Mouse (Mus musculus) olfactory bulb, adult 2 months (tissue): ENCODE results near the gene 1700001L19Rik. TPM values are rescaled to one million over a fixed set of nuclear protein-coding genes. Genes with fewer than 3 reads are reported as not detected.
"Not testable (repeated sequence)": the region's sequence is repeated elsewhere in the genome, so short reads cannot be mapped to it uniquely, and the experiment has no call there.

Experiments
- H3K27ac ChIP-seq: fragments of 200-500 bp; 2 replicates; pipeline ENCODE4 v1.5.1; 2012; ENCODE audit warnings: low read depth, low read length; ENCODE audit not compliant: insufficient read depth
- H3K4me1 ChIP-seq: fragments of 200-500 bp; 2 replicates; pipeline ENCODE4 v1.6.1; 2012; ENCODE audit warnings: low read length; ENCODE audit not compliant: control insufficient read depth, insufficient read depth
- H3K4me3 ChIP-seq: fragments of 200-500 bp; 2 replicates; pipeline ENCODE4 v1.5.1; 2012; ENCODE audit warnings: mild to moderate bottlenecking, low read depth, low read length, moderate library complexity; ENCODE audit not compliant: insufficient read depth
- CTCF ChIP-seq: fragments of 200-500 bp; IDR thresholded peaks from 2 replicates; pipeline ENCODE4 v1.5.1; 2012; ENCODE audit warnings: low read depth, mild to moderate bottlenecking, low read length, moderate library complexity; ENCODE audit not compliant: insufficient read depth
- POLR2A ChIP-seq: fragments of 200-500 bp; IDR thresholded peaks from 2 replicates; pipeline ENCODE4 v1.6.1; 2012; ENCODE audit warnings: mild to moderate bottlenecking, low read depth, low read length, moderate library complexity; ENCODE audit not compliant: insufficient read depth
- whole genome bisulfite sequencing: fragments of 180-500 bp; shearing (Covaris S2); methylation state at CpG from one replicate; pipeline ENCODE4 v1.1.7; 2018; 5-methylcytosine and 5-hydroxymethylcytosine counted together
- polyA plus RNA-seq: library from polyadenylated mRNA; stranded (reverse); fragments of >200 nt; gene quantifications from 2 replicates; pipeline ENCODE4 v1.2.4, GENCODE M21; 2012; ENCODE audit warnings: low replicate concordance; ENCODE audit not compliant: missing spikeins, insufficient read depth, insufficient read length

The 1700001L19Rik gene
- not detected in 2 replicates for polyA plus RNA-seq

- TF ChIP-seq POLR2A (no peak), CTCF (no peak)
- H3K4me3 ChIP-seq: peak within 1 kb of the TSS; percentile 45
- no peak within 1 kb of the TSS for H3K27ac ChIP-seq
- WGBS: 12% methylated on average over 10 of the region's 10 CpGs
- peaks cover 14% of the 10 kb centered on the region for H3K4me1 ChIP-seq
Measured at GRCm38 (mm10) chr13:68597199-68597598, at the start of gene 1700001L19Rik. Gene 1700001L19Rik, plus strand, starts transcription at chr13:68597421.

- not testable (repeated sequence) for H3K27ac ChIP-seq, H3K4me3 ChIP-seq, H3K4me1 ChIP-seq
- WGBS: 27% methylated on average over 6 of the region's 6 CpGs
- peak; percentile 26; the same call in 1 of the 2 replicates for TF ChIP-seq CTCF
Measured at GRCm38 (mm10) chr13:68553391-68553790, 43.8 kb upstream of the 1700001L19Rik start.

GRCm38 (mm10) chr13:68568110-68568509, 29.1 kb upstream of the 1700001L19Rik start:
- Histone ChIP-seq H3K27ac (no peak overlapping the region), H3K4me3 (no peak overlapping the region), H3K4me1 (peaks cover 18% of the 10 kb centered on the region)
- 94% methylated on average over 9 of the region's 9 CpGs for WGBS
- TF ChIP-seq CTCF (no peak), POLR2A (no peak)

GRCm38 (mm10) chr13:68568548-68568947, 28.7 kb upstream of the 1700001L19Rik start:
- no peak overlapping the region for H3K4me3 ChIP-seq
- H3K4me1 ChIP-seq: peaks cover 21% of the 10 kb centered on the region
- peak overlapping the region; percentile 78 for H3K27ac ChIP-seq
- WGBS: 58% methylated on average over 11 of the region's 11 CpGs
- TF ChIP-seq CTCF: no peak
- no peak for TF ChIP-seq POLR2A

- peaks cover 23% of the 10 kb centered on the region for H3K4me1 ChIP-seq
- H3K27ac ChIP-seq: no peak overlapping the region
- 37% methylated on average over 17 of the region's 17 CpGs for WGBS
- TF ChIP-seq POLR2A (no peak), CTCF (no peak)
- no peak overlapping the region for H3K4me3 ChIP-seq
Measured at GRCm38 (mm10) chr13:68569589-68570336, 27.5 kb upstream of the 1700001L19Rik start.

GRCm38 (mm10) chr13:68572247-68572646, 25.0 kb upstream of the 1700001L19Rik start:
- Histone ChIP-seq H3K4me3 (no peak overlapping the region), H3K4me1 (peaks cover 16% of the 10 kb centered on the region), H3K27ac (no peak overlapping the region)
- no peak for TF ChIP-seq POLR2A
- no peak for TF ChIP-seq CTCF
- 89% methylated on average over 19 of the region's 19 CpGs for WGBS

- 50% methylated on average over 10 of the region's 10 CpGs for WGBS
- Histone ChIP-seq H3K4me3 (no peak overlapping the region), H3K4me1 (peaks cover 11% of the 10 kb centered on the region), H3K27ac (no peak overlapping the region; the same call in 1 of the 2 replicates)
- no peak for TF ChIP-seq CTCF
- no peak for TF ChIP-seq POLR2A
Measured at GRCm38 (mm10) chr13:68572966-68573913, 24.0 kb upstream of the 1700001L19Rik start.

- no peak overlapping the region for H3K4me3 ChIP-seq
- TF ChIP-seq POLR2A (no peak), CTCF (no peak)
- H3K4me1 ChIP-seq: peaks cover 7% of the 10 kb centered on the region
- 90% methylated on average over 4 of the region's 4 CpGs for WGBS
- H3K27ac ChIP-seq: no peak overlapping the region
Measured at GRCm38 (mm10) chr13:68574398-68574797, 22.8 kb upstream of the 1700001L19Rik start.

- no peak overlapping the region for H3K4me3 ChIP-seq
- no peak overlapping the region for H3K27ac ChIP-seq
- peaks cover 9% of the 10 kb centered on the region for H3K4me1 ChIP-seq
- WGBS: 57% methylated on average over 7 of the region's 7 CpGs
- TF ChIP-seq CTCF (no peak), POLR2A (no peak)
Measured at GRCm38 (mm10) chr13:68577945-68578344, 19.3 kb upstream of the 1700001L19Rik start.
